Mouse (Mus musculus) MEL (cell line): Measurements from ENCODE around the gene Zfp358. TPM values are rescaled to one million over a fixed set of nuclear protein-coding genes. Genes with fewer than 3 reads are reported as not detected.

ENCODE experiments used
- DNase-seq: peaks from one replicate; pipeline ENCODE4 v3.0.0; 2011; ENCODE audit warnings: low read depth, low spot score
- H3K27ac ChIP-seq: 2 replicates; pipeline ENCODE4 v1.5.1; 2012; ENCODE audit warnings: low read depth, mild to moderate bottlenecking, control low read depth, low read length, moderate library complexity; ENCODE audit not compliant: control insufficient read depth
- H3K27me3 ChIP-seq, 2 experiments: fragments of 150-350 bp in 1 of 2; sonication (generic) in 1 of 2; 2 replicates each; pipeline ENCODE4 v1.6.1; 2012; ENCODE audit warnings: low read length in 2 of 2, mild to moderate bottlenecking in 2 of 2, improper control_type of control experiment in 1 of 2, moderate library complexity in 1 of 2; ENCODE audit not compliant: insufficient read depth in 2 of 2, control insufficient read depth in 1 of 2
- H3K36me3 ChIP-seq, 2 experiments: 2 replicates each; pipeline ENCODE4 v1.6.1; 2012 to 2014; ENCODE audit warnings: low read length in 2 of 2, improper control_type of control experiment in 1 of 2, inconsistent platforms in 1 of 2, mild to moderate bottlenecking in 1 of 2; ENCODE audit not compliant: insufficient read depth in 2 of 2, control insufficient read depth in 1 of 2
- H3K4me1 ChIP-seq, 2 experiments: fragments of 150-350 bp in 1 of 2; sonication (generic) in 1 of 2; 2 replicates each; pipeline ENCODE4 v1.6.1; 2012; ENCODE audit warnings: low read length in 2 of 2, improper control_type of control experiment in 1 of 2, mild to moderate bottlenecking in 1 of 2; ENCODE audit not compliant: insufficient read depth in 2 of 2, control insufficient read depth in 1 of 2
- H3K4me3 ChIP-seq, 2 experiments: fragments of 150-350 bp in 1 of 2; sonication (generic) in 1 of 2; 2 replicates each; pipeline ENCODE4 v1.5.1; 2012; ENCODE audit warnings: low read depth in 2 of 2, low read length in 2 of 2, mild to moderate bottlenecking in 2 of 2, moderate library complexity in 2 of 2, control low read depth in 1 of 2, improper control_type of control experiment in 1 of 2; ENCODE audit not compliant: control insufficient read depth in 1 of 2, insufficient read depth in 1 of 2
- H3K79me2 ChIP-seq: 2 replicates; pipeline ENCODE4 v1.6.1; 2012; ENCODE audit warnings: mild to moderate bottlenecking, low read length, moderate library complexity; ENCODE audit not compliant: control insufficient read depth, poor library complexity, insufficient read depth
- H3K9ac ChIP-seq: 2 replicates; pipeline ENCODE4 v1.6.1; 2012; ENCODE audit warnings: low read depth, mild to moderate bottlenecking, control low read depth, low read length, moderate library complexity; ENCODE audit not compliant: control insufficient read depth, poor library complexity, severe bottlenecking
- H3K9me3 ChIP-seq: fragments of 150-350 bp; sonication (generic); replicated peaks from 2 replicates; pipeline ENCODE4 v1.6.1; 2012; ENCODE audit warnings: mild to moderate bottlenecking, low read length, improper control_type of control experiment, moderate library complexity; ENCODE audit not compliant: insufficient read depth
- BHLHE40 ChIP-seq: IDR thresholded peaks from 2 replicates; pipeline ENCODE4 v1.6.1; 2012; ENCODE audit warnings: low read depth, mild to moderate bottlenecking, inconsistent platforms, low read length, improper control_type of control experiment, borderline replicate concordance
- EP300 ChIP-seq, 2 experiments: IDR thresholded peaks; 2 replicates each; pipeline ENCODE4 v1.6.1; 2011; ENCODE audit warnings: improper control_type of control experiment in 2 of 2, low read length in 2 of 2, low read depth in 1 of 2, mild to moderate bottlenecking in 1 of 2
- GATA1 ChIP-seq: IDR thresholded peaks from 2 replicates; pipeline ENCODE4 v1.6.1; 2011; ENCODE audit warnings: low read depth, low read length, improper control_type of control experiment
- JUND ChIP-seq: IDR thresholded peaks from 2 replicates; pipeline ENCODE4 v1.6.1; 2011; ENCODE audit warnings: low read depth, mild to moderate bottlenecking, improper control_type of control experiment, low read length
- MEF2A ChIP-seq: IDR thresholded peaks from 2 replicates; pipeline ENCODE4 v1.6.1; 2014; ENCODE audit warnings: low read depth, mild to moderate bottlenecking, inconsistent platforms, low read length, improper control_type of control experiment; ENCODE audit not compliant: poor library complexity, insufficient replicate concordance, severe bottlenecking; ENCODE audit errors: extremely low read depth
- MXI1 ChIP-seq: IDR thresholded peaks from 2 replicates; pipeline ENCODE4 v1.6.1; 2011; ENCODE audit warnings: mild to moderate bottlenecking, low read depth, low read length, improper control_type of control experiment
- MYC ChIP-seq: IDR thresholded peaks from 2 replicates; pipeline ENCODE4 v1.6.1; 2011; ENCODE audit warnings: low read depth, mild to moderate bottlenecking, low read length, improper control_type of control experiment, moderate library complexity
- POLR2A ChIP-seq, 2 experiments: IDR thresholded peaks; 2 replicates each; pipeline ENCODE4 v1.6.1; 2011 to 2012; ENCODE audit warnings: low read length in 2 of 2, mild to moderate bottlenecking in 2 of 2, control low read depth in 1 of 2, improper control_type of control experiment in 1 of 2, low read depth in 1 of 2, moderate library complexity in 1 of 2; ENCODE audit not compliant: control insufficient read depth in 1 of 2, insufficient read depth in 1 of 2, poor library complexity in 1 of 2
- POLR2AphosphoS5 ChIP-seq: IDR thresholded peaks from 2 replicates; pipeline ENCODE4 v1.6.1; 2012; ENCODE audit warnings: low read depth, borderline replicate concordance, mild to moderate bottlenecking, inconsistent platforms, low read length, moderate library complexity, mixed read lengths
- SIN3A ChIP-seq: IDR thresholded peaks from 2 replicates; pipeline ENCODE4 v1.6.1; 2012; ENCODE audit warnings: low read length, improper control_type of control experiment, inconsistent platforms
- SMC3 ChIP-seq: IDR thresholded peaks from 2 replicates; pipeline ENCODE4 v1.6.1; 2011; ENCODE audit warnings: low read depth, low read length, improper control_type of control experiment
- TBP ChIP-seq: IDR thresholded peaks from 2 replicates; pipeline ENCODE4 v1.8.0; 2011; ENCODE audit warnings: low read depth, low read length, improper control_type of control experiment
- TCF12 ChIP-seq: IDR thresholded peaks from 2 replicates; pipeline ENCODE4 v1.6.1; 2014; ENCODE audit warnings: low read depth, mild to moderate bottlenecking, inconsistent platforms, low read length, improper control_type of control experiment, moderate library complexity
- USF1 ChIP-seq: IDR thresholded peaks from 2 replicates; pipeline ENCODE4 v1.6.1; 2014; ENCODE audit warnings: low read depth, mild to moderate bottlenecking, inconsistent platforms, low read length, improper control_type of control experiment, moderate library complexity
- USF2 ChIP-seq, 2 experiments: IDR thresholded peaks; 2 replicates each; pipeline ENCODE4 v1.6.1; 2011 to 2012; ENCODE audit warnings: improper control_type of control experiment in 2 of 2, low read length in 2 of 2, borderline replicate concordance in 1 of 2, inconsistent platforms in 1 of 2, low read depth in 1 of 2, mild to moderate bottlenecking in 1 of 2; ENCODE audit not compliant: insufficient read depth in 1 of 2
- ZC3H11A ChIP-seq: IDR thresholded peaks from 2 replicates; pipeline ENCODE4 v1.6.1; 2012; ENCODE audit warnings: low read depth, mild to moderate bottlenecking, inconsistent platforms, low read length, improper control_type of control experiment
- ZKSCAN1 ChIP-seq: IDR thresholded peaks from 2 replicates; pipeline ENCODE4 v1.6.1; 2012; ENCODE audit warnings: low read depth, mild to moderate bottlenecking, inconsistent platforms, low read length, improper control_type of control experiment, moderate library complexity
- ZNF384 ChIP-seq: IDR thresholded peaks from 2 replicates; pipeline ENCODE4 v1.6.1; 2012; ENCODE audit warnings: low read depth, mild to moderate bottlenecking, inconsistent platforms, low read length, improper control_type of control experiment
- polyA plus RNA-seq, 2 experiments: library from polyadenylated mRNA; stranded (reverse) in 1 of 2; unstranded in 1 of 2; fragments of >175 nt in 1 of 2; fragments of >200 nt in 1 of 2; gene quantifications; 2 replicates each; pipeline versions ENCODE4 v1.2.1 to v1.2.4; 2012; ENCODE audit warnings: low replicate concordance in 2 of 2, low read depth in 1 of 2; ENCODE audit not compliant: insufficient read length in 2 of 2, insufficient read depth in 1 of 2, missing spikeins in 1 of 2
- total RNA-seq: library from RNA; depleted of rRNA; stranded (reverse); fragments of 300-350 nt; gene quantifications from 2 replicates; pipeline ENCODE4 v1.2.3, GENCODE M21; 2012

Gene Zfp358
- total and polyA plus RNA-seq, 3 experiments, result 5.2 to 12.0 TPM; not detected in 1

DNA sequence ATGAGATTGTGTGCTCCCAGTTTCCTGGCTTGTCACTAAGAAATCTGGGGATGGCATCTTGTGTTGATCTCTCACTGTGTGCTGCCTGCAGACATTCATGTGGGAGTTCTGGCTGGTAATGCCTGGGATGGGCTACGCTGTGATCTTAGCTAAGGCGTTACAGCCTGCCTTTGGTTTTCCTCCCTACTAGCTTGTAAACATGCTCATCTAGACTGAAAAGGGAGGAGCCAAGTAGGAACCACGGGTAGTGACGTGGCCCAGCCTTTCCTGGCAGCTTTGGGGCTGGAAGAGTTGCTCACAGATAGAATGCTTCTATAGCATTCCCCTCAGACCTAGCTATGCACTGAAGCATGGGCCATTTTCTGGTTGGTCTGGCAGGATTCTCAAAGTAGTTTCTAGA, 9.3 kb downstream of the Zfp358 start:
- H3K27ac ChIP-seq, result no peak overlapping the region
- no peaks in the 10 kb centered on the region for H3K27me3 ChIP-seq
- peaks cover 0 to 6% of the 10 kb centered on the region in 2 experiments; a peak in 2 of 4 replicates for H3K4me1 ChIP-seq
- no peak overlapping the region for H3K4me3 ChIP-seq
- no peak for DNase-seq
- no peaks in the 10 kb centered on the region for H3K9me3 ChIP-seq
- no peak for TF ChIP-seq ZNF384
- TF ChIP-seq MXI1, result no peak
- TF ChIP-seq MYC, result no peak
- no peak for TF ChIP-seq ZKSCAN1
- TF ChIP-seq POLR2A (IDR thresholded peaks at IDR 0.05; ENCODE audit: control insufficient read depth in 1 of 2, insufficient read depth in 1 of 2, low read depth in 1 of 2, low read length in 2 of 2, poor library complexity in 1 of 2), result no peak
- TF ChIP-seq JUND, result no peak
- peaks cover 3% of the 10 kb centered on the region; the same call in 1 of the 2 replicates for H3K79me2 ChIP-seq
- peaks cover 0 to 6% of the 10 kb centered on the region in 2 experiments; a peak in 1 of 4 replicates for H3K36me3 ChIP-seq
- no peak overlapping the region for H3K9ac ChIP-seq

DNA sequence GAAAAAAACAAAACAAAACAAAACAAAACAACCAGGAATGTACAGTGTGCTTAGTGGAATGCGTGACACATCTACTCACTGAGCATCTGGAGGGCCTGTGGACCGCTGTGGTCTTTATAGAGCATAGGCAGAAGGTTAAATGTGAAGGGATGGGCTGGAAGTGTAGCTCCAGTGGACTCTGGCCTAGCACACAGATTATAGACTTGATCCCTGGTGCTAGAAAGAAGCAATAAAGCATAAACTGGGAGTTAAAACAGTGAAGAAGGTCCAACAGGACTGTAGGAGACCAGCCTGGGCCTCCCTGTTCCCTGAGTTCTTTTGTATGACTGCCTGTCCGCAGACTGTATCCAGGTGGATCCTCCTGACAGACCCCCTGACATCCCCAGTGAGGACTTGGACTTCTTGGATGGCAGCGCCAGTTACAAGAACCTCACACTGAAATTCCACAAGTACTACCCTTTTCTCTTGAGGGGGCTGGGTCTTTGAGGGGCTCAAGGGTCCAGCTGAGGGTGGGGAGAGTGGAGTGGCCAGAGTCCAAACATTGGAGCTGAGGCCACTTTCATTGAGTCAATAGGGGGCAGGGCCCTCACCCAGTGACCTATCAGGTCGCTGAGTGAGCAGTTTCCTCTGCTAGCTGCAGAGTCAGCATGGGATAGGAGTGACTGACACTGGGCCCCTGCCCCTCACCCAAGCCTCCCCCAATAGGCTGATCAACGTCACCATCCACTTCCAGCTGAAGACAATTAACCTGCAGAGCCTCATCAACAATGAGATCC, 15.2 kb downstream of the Zfp358 start:
- Histone ChIP-seq H3K9me3 (no peaks in the 10 kb centered on the region), H3K4me3 (no peak overlapping the region), H3K4me1 (no peaks in the 10 kb centered on the region), H3K9ac (no peak overlapping the region), H3K79me2 (no peaks in the 10 kb centered on the region), H3K27ac (no peak overlapping the region), H3K27me3 (no peaks in the 10 kb centered on the region), H3K36me3 (no peaks in the 10 kb centered on the region; a peak in 1 of 4 replicates)
- TF ChIP-seq MXI1, result no peak
- no peak for TF ChIP-seq SIN3A
- no peak for TF ChIP-seq USF1
- TF ChIP-seq MEF2A, result no peak
- no peak for TF ChIP-seq EP300 (IDR thresholded peaks at IDR 0.05; ENCODE audit: low read depth in 1 of 2, low read length in 2 of 2)
- TF ChIP-seq TCF12, result no peak
- no peak for TF ChIP-seq POLR2AphosphoS5
- no peak for TF ChIP-seq SMC3
- TF ChIP-seq ZC3H11A, result no peak
- no peak for TF ChIP-seq TBP
- no peak for TF ChIP-seq BHLHE40
- no peak for TF ChIP-seq GATA1
- TF ChIP-seq POLR2A (IDR thresholded peaks at IDR 0.05; ENCODE audit: control insufficient read depth in 1 of 2, insufficient read depth in 1 of 2, low read depth in 1 of 2, low read length in 2 of 2, poor library complexity in 1 of 2), result no peak
- TF ChIP-seq USF2 (IDR thresholded peaks at IDR 0.05; ENCODE audit: borderline replicate concordance in 1 of 2, insufficient read depth in 1 of 2, low read depth in 1 of 2, low read length in 2 of 2), result no peak
- no peak for DNase-seq
